Mouse (Mus musculus) erythroblast, embryonic 14.5 days (primary cell): ENCODE measurements around the gene B830017H08Rik.

Experiments
- GATA1 ChIP-seq: IDR thresholded peaks from 2 replicates; pipeline ENCODE4 v1.6.1; 2012; ENCODE audit warnings: low read length, inconsistent platforms, mixed read lengths
- TAL1 ChIP-seq: IDR thresholded peaks from 3 replicates; pipeline ENCODE4 v1.6.1; 2012; ENCODE audit warnings: low read length, inconsistent platforms, mixed read lengths

GRCm38 (mm10) chr16:17851860-17852259, 18.9 kb downstream of the B830017H08Rik start:
- no peak for TF ChIP-seq TAL1
- no peak for TF ChIP-seq GATA1
